Mouse (Mus musculus) testis, adult 2 months (tissue): ENCODE data around the gene Myh10.

Experiments used
- CTCF ChIP-seq: fragments of 200-500 bp; IDR thresholded peaks from 2 replicates; pipeline ENCODE4 v1.5.1; 2012; ENCODE audit warnings: low read depth, mild to moderate bottlenecking, inconsistent platforms, low read length, moderate library complexity; ENCODE audit not compliant: control insufficient read depth, insufficient read depth, insufficient replicate concordance
- POLR2A ChIP-seq: fragments of 200-500 bp; IDR thresholded peaks from 2 replicates; pipeline ENCODE4 v1.6.1; 2012; ENCODE audit warnings: low read depth, mild to moderate bottlenecking, inconsistent platforms, low read length, moderate library complexity; ENCODE audit not compliant: control insufficient read depth

GRCm38 (mm10) chr11:68818416-68818815 is 127.1 kb downstream of the Myh10 start:
- TF ChIP-seq POLR2A (no peak), CTCF (no peak)
